8 mouse cellular contexts compared by ENCODE assay signal in the genomic region with DNA sequence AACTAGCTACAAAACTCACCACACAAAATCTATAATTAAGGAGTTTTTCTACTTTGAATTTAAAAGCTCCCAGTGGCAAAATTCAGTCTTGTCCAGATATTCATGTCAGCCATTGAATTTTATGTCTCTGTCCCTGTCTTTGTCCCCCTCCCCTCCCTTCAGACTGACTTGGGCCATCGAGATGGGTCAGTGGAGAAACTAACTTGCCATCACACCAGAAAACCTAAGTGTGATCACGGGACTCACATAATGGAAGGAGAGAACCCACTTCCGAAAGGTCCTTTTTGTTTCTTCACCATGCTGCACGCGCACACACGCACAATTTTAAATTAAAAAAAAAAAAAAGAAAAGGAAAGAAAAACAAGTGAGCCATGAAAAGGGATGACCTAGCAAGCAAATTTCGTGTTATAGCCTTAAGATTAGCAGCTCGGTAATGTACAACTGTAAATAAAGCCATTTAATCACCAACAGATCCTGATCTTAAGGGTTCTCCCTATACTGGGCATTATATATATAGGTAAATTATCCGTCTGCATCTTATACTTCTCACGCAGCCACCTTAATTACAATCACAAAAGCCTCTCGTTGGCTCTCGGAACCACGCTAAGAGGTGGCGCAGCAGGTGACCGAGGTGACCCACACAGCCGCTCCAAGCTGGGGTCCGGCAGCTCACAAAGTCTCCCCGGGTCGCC. TPM values are rescaled to one million over a fixed set of nuclear protein-coding genes. Genes with fewer than 3 reads are reported as not detected.
DNase-seq lines count a peak whose midpoint lies in the region; ATAC-seq and TF ChIP-seq lines count a peak whose summit lies in the region.

No protein-coding gene starts in this region.

- H3K9ac ChIP-seq in heart, embryonic 15.5 days = peak overlapping the region; percentile 82
- H3K9ac ChIP-seq in ES-Bruce4 (ENCODE audit: low read depth, poor library complexity, severe bottlenecking) = peak overlapping the region; percentile 43
- peak overlapping the region; percentile 86 for H3K9ac ChIP-seq in limb, embryonic 13.5 days
- H3K9ac ChIP-seq in stomach, embryonic 14.5 days (replicated peaks; ENCODE audit: low read depth, low read length) = peak overlapping the region; percentile 82

- no peak for TF ChIP-seq CTCF in ES-Bruce4 (IDR thresholded peaks at IDR 0.05; ENCODE audit: low read depth, low read length)
- no peak for TF ChIP-seq CTCF in embryonic fibroblast, embryonic 13.5 days (IDR thresholded peaks at IDR 0.05; ENCODE audit: borderline replicate concordance, insufficient read depth, low read length)

- peak overlapping the region; percentile 93 for H3K27ac ChIP-seq in heart, embryonic 15.5 days
- H3K27ac ChIP-seq in ES-Bruce4 (ENCODE audit: insufficient read depth, low read length) = peak overlapping the region; percentile 89
- peak overlapping the region; percentile 43 for H3K27ac ChIP-seq in embryonic fibroblast, embryonic 13.5 days (ENCODE audit: insufficient read depth, low read length)
- peak overlapping the region; percentile 74 for H3K27ac ChIP-seq in limb, embryonic 13.5 days
- peak overlapping the region; percentile 89 for H3K27ac ChIP-seq in stomach, embryonic 14.5 days (ENCODE audit: low read length)

- H3K4me1 ChIP-seq in heart, embryonic 15.5 days (replicated peaks) = peaks cover 10% of the 10 kb centered on the region; the same call in 1 of the 2 replicates
- H3K4me1 ChIP-seq in ES-Bruce4 (ENCODE audit: control insufficient read depth, insufficient read depth, low read length) = no peaks in the 10 kb centered on the region
- no peaks in the 10 kb centered on the region for H3K4me1 ChIP-seq in embryonic fibroblast, embryonic 13.5 days (ENCODE audit: control insufficient read depth, insufficient read depth, low read length)
- H3K4me1 ChIP-seq in limb, embryonic 13.5 days = peaks cover 8% of the 10 kb centered on the region; the same call in 1 of the 2 replicates
- 0 out of 2 replicates have a peak, but pooled peaks cover 7% of the 10 kb centered on the region for H3K4me1 ChIP-seq in stomach, embryonic 14.5 days (ENCODE audit: control insufficient read depth, insufficient read depth, low read length)

- H3K36me3 ChIP-seq in heart, embryonic 15.5 days = 0 out of 2 replicates have a peak, but pooled peaks cover 3% of the 10 kb centered on the region
- peaks cover 9% of the 10 kb centered on the region; the same call in 1 of the 2 replicates for H3K36me3 ChIP-seq in ES-Bruce4 (ENCODE audit: control insufficient read depth, insufficient read depth, low read length, poor library complexity, severe bottlenecking)
- peaks cover 3% of the 10 kb centered on the region; the same call in 1 of the 2 replicates for H3K36me3 ChIP-seq in limb, embryonic 13.5 days
- peaks cover 2% of the 10 kb centered on the region; the same call in 1 of the 2 replicates for H3K36me3 ChIP-seq in stomach, embryonic 14.5 days (ENCODE audit: control insufficient read depth, insufficient read depth, low read length)

- no peak for ATAC-seq in heart, embryonic 15.5 days (replicated peaks; ENCODE audit: insufficient number of reproducible peaks, insufficient read depth, low FRiP score, low read depth)
- ATAC-seq in limb, embryonic 13.5 days (ENCODE audit: low FRiP score, low read depth) = peak; percentile 66
- no peak for ATAC-seq in stomach, embryonic 14.5 days (ENCODE audit: insufficient number of reproducible peaks, insufficient read depth, low FRiP score, low read depth)

- H3K4me2 ChIP-seq in heart, embryonic 15.5 days = peak overlapping the region; percentile 79
- H3K4me2 ChIP-seq in limb, embryonic 13.5 days (replicated peaks) = peak overlapping the region; percentile 77
- H3K4me2 ChIP-seq in stomach, embryonic 14.5 days (replicated peaks; ENCODE audit: low read depth, low read length) = peak overlapping the region; percentile 59

- no peaks in the 10 kb centered on the region for H3K27me3 ChIP-seq in heart, embryonic 15.5 days
- H3K27me3 ChIP-seq in ES-Bruce4 (ENCODE audit: control insufficient read depth, insufficient read depth, low read length, poor library complexity, severe bottlenecking) = no peaks in the 10 kb centered on the region
- H3K27me3 ChIP-seq in limb, embryonic 13.5 days = no peaks in the 10 kb centered on the region
- H3K27me3 ChIP-seq in stomach, embryonic 14.5 days (ENCODE audit: control insufficient read depth, insufficient read depth, low read length) = no peaks in the 10 kb centered on the region

- under 1% methylated on average over 19 of the region's 19 CpGs for WGBS in heart, embryonic 15.5 days
- 2% methylated on average over 19 of the region's 19 CpGs for WGBS in limb, embryonic 13.5 days
- 3% methylated on average over 19 of the region's 19 CpGs for WGBS in stomach, embryonic 14.5 days

- no peak for DNase-seq in heart, postnatal 4 days
- DNase-seq in layer of hippocampus, adult 8-10 months (ENCODE audit: low spot score in 2 of 2) = no peak
- DNase-seq in adrenal gland, adult 18-20 months (ENCODE audit: low spot score in 2 of 2) = no peak

- H3K4me3 ChIP-seq in heart, embryonic 15.5 days = peak overlapping the region; percentile 72
- H3K4me3 ChIP-seq in ES-Bruce4 (ENCODE audit: low read depth, low read length) = peak overlapping the region; percentile 76
- peak overlapping the region; percentile 79 for H3K4me3 ChIP-seq in embryonic fibroblast, embryonic 13.5 days (ENCODE audit: insufficient read depth, low read length)
- H3K4me3 ChIP-seq in limb, embryonic 13.5 days = peak overlapping the region; percentile 69
- peak overlapping the region; percentile 74 for H3K4me3 ChIP-seq in stomach, embryonic 14.5 days (ENCODE audit: low read depth, low read length)

- H3K9me3 ChIP-seq in heart, embryonic 15.5 days (replicated peaks) = no peaks in the 10 kb centered on the region
- H3K9me3 ChIP-seq in ES-Bruce4 (replicated peaks; ENCODE audit: control insufficient read depth, insufficient read depth, low read length, poor library complexity, severe bottlenecking) = no peaks in the 10 kb centered on the region
- no peaks in the 10 kb centered on the region for H3K9me3 ChIP-seq in limb, embryonic 13.5 days
- H3K9me3 ChIP-seq in stomach, embryonic 14.5 days (ENCODE audit: control insufficient read depth, low read depth, low read length) = no peaks in the 10 kb centered on the region

- TF ChIP-seq POLR2A in ES-Bruce4 (IDR thresholded peaks at IDR 0.05; ENCODE audit: insufficient read depth, low read length) = no peak
- no peak for TF ChIP-seq POLR2A in embryonic fibroblast, embryonic 13.5 days (IDR thresholded peaks at IDR 0.05; ENCODE audit: low read depth, low read length)

- no peak for TF ChIP-seq EP300 in ES-Bruce4 (IDR thresholded peaks at IDR 0.05; ENCODE audit: insufficient read depth, low read depth, low read length)

RNA-seq across cellular contexts. Expression of gene Aasdh, which starts 0.5 kb away (rescaled TPM):
- polyA plus RNA-seq in heart, embryonic 15.5 days (2015; fragmentation: Nextera tagmentation; extraction: Ambion mirVana) = 13.9 and 14.1 TPM in 2 replicates
- 10 to 100 TPM; 10.2 to 11.3 TPM for total RNA-seq in heart, postnatal 4 days (2021)
- polyA plus RNA-seq in ES-Bruce4 (2011; ENCODE audit: insufficient read depth, insufficient read length, low read depth, missing spikeins) = 73.2 and 74.1 TPM in 2 replicates
- polyA plus RNA-seq in embryonic fibroblast, embryonic 13.5 days (2011; ENCODE audit: insufficient read length, low read depth, missing spikeins) = 18.0 and 20.2 TPM in 2 replicates
- polyA plus RNA-seq in limb, embryonic 13.5 days (2015; fragmentation: Nextera tagmentation; extraction: Ambion mirVana) = 19.8 and 20.4 TPM in 2 replicates
- 18.7 and 27.6 TPM in 2 replicates for polyA plus RNA-seq in stomach, embryonic 14.5 days (2014; fragmentation: Nextera tagmentation; extraction: Ambion mirVana)
- 10 to 100 TPM; 27.3 to 35.6 (median 30.3) TPM for total RNA-seq in layer of hippocampus, adult 8-10 months (2022)
- total RNA-seq in adrenal gland, adult 18-20 months (2021) = 10 to 100 TPM; 14.8 to 16.2 TPM

RNA-seq across cellular contexts. Expression of gene Paics, which starts 46.2 kb away (rescaled TPM):
- 208 and 244 TPM in 2 replicates for polyA plus RNA-seq in heart, embryonic 15.5 days (2015; fragmentation: Nextera tagmentation; extraction: Ambion mirVana)
- total RNA-seq in heart, postnatal 4 days (2021) = 100 to 1,000 TPM; 173 to 183 TPM
- polyA plus RNA-seq in ES-Bruce4 (2011; ENCODE audit: insufficient read depth, insufficient read length, low read depth, missing spikeins) = 611 and 648 TPM in 2 replicates
- 162 and 173 TPM in 2 replicates for polyA plus RNA-seq in embryonic fibroblast, embryonic 13.5 days (2011; ENCODE audit: insufficient read length, low read depth, missing spikeins)
- polyA plus RNA-seq in limb, embryonic 13.5 days (2015; fragmentation: Nextera tagmentation; extraction: Ambion mirVana) = 321 and 323 TPM in 2 replicates
- polyA plus RNA-seq in stomach, embryonic 14.5 days (2014; fragmentation: Nextera tagmentation; extraction: Ambion mirVana) = 244 and 254 TPM in 2 replicates
- total RNA-seq in layer of hippocampus, adult 8-10 months (2022) = 100 to 1,000 TPM in 1 of 4 experiments, 10 to 100 TPM in 3; 92.1 to 101 (median 97.4) TPM
- total RNA-seq in adrenal gland, adult 18-20 months (2021) = 100 to 1,000 TPM; 148 to 195 TPM

RNA-seq across cellular contexts. Expression of gene Ppat, which starts 46.5 kb away (rescaled TPM):
- polyA plus RNA-seq in heart, embryonic 15.5 days (2015; fragmentation: Nextera tagmentation; extraction: Ambion mirVana) = 18.4 and 22.7 TPM in 2 replicates
- 10 to 100 TPM; 19.3 to 21.0 TPM for total RNA-seq in heart, postnatal 4 days (2021)
- 89.3 and 90.8 TPM in 2 replicates for polyA plus RNA-seq in ES-Bruce4 (2011; ENCODE audit: insufficient read depth, insufficient read length, low read depth, missing spikeins)
- polyA plus RNA-seq in embryonic fibroblast, embryonic 13.5 days (2011; ENCODE audit: insufficient read length, low read depth, missing spikeins) = 17.0 and 20.2 TPM in 2 replicates
- 23.9 and 25.4 TPM in 2 replicates for polyA plus RNA-seq in limb, embryonic 13.5 days (2015; fragmentation: Nextera tagmentation; extraction: Ambion mirVana)
- polyA plus RNA-seq in stomach, embryonic 14.5 days (2014; fragmentation: Nextera tagmentation; extraction: Ambion mirVana) = 29.1 and 31.6 TPM in 2 replicates
- 10 to 100 TPM; 14.9 to 16.8 (median 16.1) TPM for total RNA-seq in layer of hippocampus, adult 8-10 months (2022)
- 10 to 100 TPM; 12.2 to 15.3 TPM for total RNA-seq in adrenal gland, adult 18-20 months (2021)

Comparison
In these comparisons a context has a peak if more than half of its experiments do, and no peak if none do; other contexts are left out.
1. H3K27ac ChIP-seq: peak in every context shown above with its lines; median percentile 93 in heart, embryonic 15.5 days; 89 in ES-Bruce4; 89 in stomach, embryonic 14.5 days; 74 in limb, embryonic 13.5 days; 43 in embryonic fibroblast, embryonic 13.5 days.